Mouse (Mus musculus) midbrain, embryonic 13.5 days (tissue): ENCODE data around the gene D11Wsu47e. TPM values are rescaled to one million over a fixed set of nuclear protein-coding genes. Genes with fewer than 3 reads are reported as not detected.
"Not testable (repeated sequence)": the region's sequence is repeated elsewhere in the genome, so short reads cannot be mapped to it uniquely, and the experiment has no call there.

Experiments
- ATAC-seq: fragments of 200-750 bp; cut with Nextera tagmentation; 2 replicates; pipeline ENCODE4 v1.8.0; 2017; ENCODE audit warnings: mild to moderate bottlenecking, moderate TSS enrichment, moderate library complexity
- H3K27ac ChIP-seq: fragments of 300-500 bp; sonication (generic); 2 replicates; pipeline ENCODE4 v1.5.1; 2015; ENCODE audit warnings: inconsistent platforms, mild to moderate bottlenecking, moderate library complexity
- H3K27me3 ChIP-seq: fragments of 300-500 bp; sonication (generic); 2 replicates; pipeline ENCODE4 v1.6.1; 2015; ENCODE audit warnings: mild to moderate bottlenecking, inconsistent platforms
- H3K36me3 ChIP-seq: fragments of 300-500 bp; sonication (generic); 2 replicates; pipeline ENCODE4 v1.6.1; 2015; ENCODE audit warnings: mild to moderate bottlenecking, inconsistent platforms
- H3K4me1 ChIP-seq: fragments of 300-500 bp; sonication (generic); replicated peaks from 2 replicates; pipeline ENCODE4 v1.6.1; 2015; ENCODE audit warnings: inconsistent platforms
- H3K4me2 ChIP-seq: fragments of 300-500 bp; sonication (generic); replicated peaks from 2 replicates; pipeline ENCODE4 v1.6.1; 2015; ENCODE audit warnings: moderate library complexity, mild to moderate bottlenecking, inconsistent platforms
- H3K4me3 ChIP-seq: fragments of 300-500 bp; sonication (generic); replicated peaks from 2 replicates; pipeline ENCODE4 v1.5.1; 2015; ENCODE audit warnings: mild to moderate bottlenecking, inconsistent platforms
- H3K9ac ChIP-seq: fragments of 300-500 bp; sonication (generic); replicated peaks from 2 replicates; pipeline ENCODE4 v1.6.1; 2015; ENCODE audit warnings: mild to moderate bottlenecking, inconsistent platforms
- H3K9me3 ChIP-seq: fragments of 300-500 bp; sonication (generic); 2 replicates; pipeline ENCODE4 v1.6.1; 2016; ENCODE audit warnings: mild to moderate bottlenecking, inconsistent platforms
- WGBS: fragments of 180-500 bp; shearing (Covaris S2); methylation state at CpG from one replicate; pipeline ENCODE4 v1.1.7; 2015; 5-methylcytosine and 5-hydroxymethylcytosine counted together
- polyA plus RNA-seq: library from polyadenylated mRNA; unstranded; fragments of >200 nt; fragmentation: Nextera tagmentation; extraction: Ambion mirVana; gene quantifications from 2 replicates; pipeline ENCODE4 v1.2.1, GENCODE M21; 2015

D11Wsu47e gene
- polyA plus RNA-seq, 1 experiment from 2014 or later, result 26.7 TPM

GRCm38 (mm10) chr11:113654105-113654504 lies 30.1 kb upstream of the D11Wsu47e start:
- H3K9me3 ChIP-seq, result no peaks in the 10 kb centered on the region
- ATAC-seq, result no peak
- no peak overlapping the region for H3K4me2 ChIP-seq
- H3K27ac ChIP-seq, result no peak overlapping the region
- WGBS, result 96% methylated on average over 15 of the region's 15 CpGs
- no peaks in the 10 kb centered on the region for H3K27me3 ChIP-seq
- H3K36me3 ChIP-seq, result peaks cover 76% of the 10 kb centered on the region
- peaks cover 19% of the 10 kb centered on the region for H3K4me1 ChIP-seq
- no peak overlapping the region for H3K4me3 ChIP-seq
- no peak overlapping the region for H3K9ac ChIP-seq

DNA sequence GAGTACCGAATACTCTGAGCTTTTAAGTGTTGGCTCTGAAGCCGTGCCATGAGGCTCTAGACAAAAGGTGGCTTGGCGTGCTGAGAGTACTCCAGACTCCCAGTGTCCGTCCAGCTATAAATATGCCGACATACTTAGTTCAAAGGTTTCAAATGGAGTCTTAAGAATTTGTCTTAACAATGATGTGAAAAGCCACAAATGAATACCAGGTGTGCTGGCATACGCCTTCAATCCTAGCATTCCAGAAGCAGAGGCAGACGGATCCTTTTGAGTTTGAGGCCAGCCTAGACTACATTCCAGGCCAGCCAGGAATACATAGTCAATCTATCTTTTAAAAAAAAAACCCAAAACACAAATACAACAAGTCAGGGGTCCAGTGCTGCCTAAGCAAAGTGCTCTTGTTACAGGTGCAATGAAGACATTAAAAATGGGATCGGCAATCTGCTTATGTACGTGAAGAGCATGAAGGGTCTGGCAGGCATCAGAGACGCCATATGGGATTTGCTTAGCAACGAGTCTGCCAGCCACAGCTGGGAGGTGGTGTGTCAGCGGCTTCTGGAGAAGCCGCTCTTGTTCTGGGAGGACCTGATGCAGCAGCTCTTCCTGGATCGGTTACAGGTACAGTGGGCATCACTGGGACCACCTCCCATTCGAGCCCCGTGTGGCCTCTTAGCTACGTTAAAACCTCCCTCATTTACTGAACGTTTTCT lies 29.5 kb upstream of the D11Wsu47e start:
- Histone ChIP-seq H3K9me3 (no peaks in the 10 kb centered on the region), H3K9ac (no peak overlapping the region), H3K36me3 (peaks cover 82% of the 10 kb centered on the region), H3K4me1 (peaks cover 19% of the 10 kb centered on the region), H3K4me2 (no peak overlapping the region), H3K27ac (no peak overlapping the region), H3K27me3 (no peaks in the 10 kb centered on the region), H3K4me3 (no peak overlapping the region)
- 90% methylated on average over 18 of the region's 18 CpGs for WGBS
- no peak for ATAC-seq

DNA sequence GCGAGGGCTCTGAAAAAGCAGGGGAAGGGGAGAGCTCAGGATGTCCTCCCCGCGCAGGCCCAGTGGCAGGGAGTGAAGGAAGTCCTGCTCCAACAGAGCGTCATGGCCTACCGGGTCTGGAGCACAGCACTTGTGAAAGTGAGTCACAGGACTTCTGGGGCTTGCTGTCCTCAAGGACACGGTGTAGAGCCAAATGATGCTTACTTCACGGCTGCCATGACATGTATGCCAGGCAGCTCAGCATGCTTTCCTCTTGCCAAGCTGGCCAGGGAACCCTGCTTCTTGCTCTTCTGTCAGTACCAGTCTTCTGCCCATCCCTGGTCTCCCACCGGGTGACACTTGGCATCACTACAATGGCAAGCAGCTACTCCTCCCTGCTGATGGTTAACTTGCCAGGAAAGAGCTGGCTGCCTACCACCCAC lies 27.7 kb upstream of the D11Wsu47e start:
- Histone ChIP-seq H3K4me3 (no peak overlapping the region), H3K9ac (no peak overlapping the region), H3K9me3 (no peaks in the 10 kb centered on the region), H3K4me1 (peaks cover 5% of the 10 kb centered on the region), H3K27me3 (no peaks in the 10 kb centered on the region), H3K36me3 (peaks cover 100% of the 10 kb centered on the region), H3K4me2 (no peak overlapping the region), H3K27ac (no peak overlapping the region)
- ATAC-seq, result no peak
- WGBS, result 91% methylated on average over 8 of the region's 8 CpGs

- 88% methylated on average over 4 of the region's 4 CpGs for WGBS
- Histone ChIP-seq H3K4me1 (no peaks in the 10 kb centered on the region), H3K9ac (no peak overlapping the region), H3K27me3 (no peaks in the 10 kb centered on the region), H3K27ac (no peak overlapping the region), H3K36me3 (peaks cover 100% of the 10 kb centered on the region), H3K9me3 (no peaks in the 10 kb centered on the region), H3K4me3 (no peak overlapping the region), H3K4me2 (no peak overlapping the region)
- ATAC-seq, result no peak
Measured at GRCm38 (mm10) chr11:113657221-113657620, 27.0 kb upstream of the D11Wsu47e start.

GRCm38 (mm10) chr11:113658319-113658718 lies 25.9 kb upstream of the D11Wsu47e start:
- H3K9ac ChIP-seq, result no peak overlapping the region
- no peak overlapping the region for H3K27ac ChIP-seq
- 89% methylated on average over 8 of the region's 8 CpGs for WGBS
- H3K36me3 ChIP-seq, result peaks cover 99% of the 10 kb centered on the region
- no peak overlapping the region for H3K4me2 ChIP-seq
- H3K27me3 ChIP-seq, result no peaks in the 10 kb centered on the region
- H3K4me3 ChIP-seq, result no peak overlapping the region
- no peaks in the 10 kb centered on the region for H3K9me3 ChIP-seq
- H3K4me1 ChIP-seq, result no peaks in the 10 kb centered on the region
- ATAC-seq, result no peak

- Histone ChIP-seq H3K27ac (no peak overlapping the region), H3K9ac (no peak overlapping the region), H3K36me3 (peaks cover 99% of the 10 kb centered on the region), H3K4me3 (no peak overlapping the region), H3K4me2 (no peak overlapping the region), H3K9me3 (no peaks in the 10 kb centered on the region), H3K27me3 (no peaks in the 10 kb centered on the region), H3K4me1 (no peaks in the 10 kb centered on the region)
- 97% methylated on average over 4 of the region's 4 CpGs for WGBS
- ATAC-seq, result no peak
Measured at GRCm38 (mm10) chr11:113658763-113659162, 25.4 kb upstream of the D11Wsu47e start.

- H3K27me3 ChIP-seq, H3K4me3 ChIP-seq, H3K4me1 ChIP-seq, H3K27ac ChIP-seq, H3K9me3 ChIP-seq, H3K9ac ChIP-seq, H3K4me2 ChIP-seq, ATAC-seq: not testable (repeated sequence)
- 97% methylated on average over 3 of the region's 3 CpGs for WGBS
- H3K36me3 ChIP-seq, result peaks cover 93% of the 10 kb centered on the region
Measured at GRCm38 (mm10) chr11:113660213-113660612, 24.0 kb upstream of the D11Wsu47e start.

DNA sequence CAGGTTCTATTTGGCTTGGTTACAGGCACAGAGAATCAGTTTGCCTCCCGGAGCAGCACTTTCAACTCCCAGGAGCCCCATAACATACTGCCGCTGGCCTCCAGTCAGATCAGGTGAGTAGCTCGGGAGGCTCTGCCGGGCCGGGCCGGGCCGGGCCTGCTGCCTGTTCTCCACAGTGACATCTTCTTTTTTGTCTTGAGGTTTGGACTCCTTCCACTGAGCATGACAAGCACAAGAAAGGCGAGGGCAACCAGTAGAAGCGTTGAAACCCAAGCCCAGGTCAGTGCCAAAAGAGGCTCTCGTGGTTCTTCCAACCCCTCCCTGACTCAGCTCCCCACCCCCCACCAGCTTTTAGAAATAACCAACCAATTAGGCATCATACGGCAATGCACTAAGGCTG lies 23.3 kb upstream of the D11Wsu47e start:
- no peaks in the 10 kb centered on the region for H3K9me3 ChIP-seq
- H3K9ac ChIP-seq, result no peak overlapping the region
- H3K36me3 ChIP-seq, result peaks cover 86% of the 10 kb centered on the region
- H3K27ac ChIP-seq, result no peak overlapping the region
- no peak for ATAC-seq
- H3K4me1 ChIP-seq, result 0 out of 2 replicates have a peak, but pooled peaks cover 4% of the 10 kb centered on the region
- WGBS, result 97% methylated on average over 11 of the region's 11 CpGs
- H3K4me3 ChIP-seq, result no peak overlapping the region
- H3K4me2 ChIP-seq, result no peak overlapping the region
- H3K27me3 ChIP-seq, result no peaks in the 10 kb centered on the region

- no peak for ATAC-seq
- H3K4me1 ChIP-seq, result 0 out of 2 replicates have a peak, but pooled peaks cover 4% of the 10 kb centered on the region
- no peak overlapping the region for H3K27ac ChIP-seq
- no peak overlapping the region for H3K4me2 ChIP-seq
- no peaks in the 10 kb centered on the region for H3K27me3 ChIP-seq
- H3K9me3 ChIP-seq, result no peaks in the 10 kb centered on the region
- WGBS, result 93% methylated on average over 18 of the region's 18 CpGs
- H3K4me3 ChIP-seq, result no peak overlapping the region
- H3K36me3 ChIP-seq, result peaks cover 76% of the 10 kb centered on the region
- H3K9ac ChIP-seq, result no peak overlapping the region
Measured at GRCm38 (mm10) chr11:113661835-113662351, 22.3 kb upstream of the D11Wsu47e start.

DNA sequence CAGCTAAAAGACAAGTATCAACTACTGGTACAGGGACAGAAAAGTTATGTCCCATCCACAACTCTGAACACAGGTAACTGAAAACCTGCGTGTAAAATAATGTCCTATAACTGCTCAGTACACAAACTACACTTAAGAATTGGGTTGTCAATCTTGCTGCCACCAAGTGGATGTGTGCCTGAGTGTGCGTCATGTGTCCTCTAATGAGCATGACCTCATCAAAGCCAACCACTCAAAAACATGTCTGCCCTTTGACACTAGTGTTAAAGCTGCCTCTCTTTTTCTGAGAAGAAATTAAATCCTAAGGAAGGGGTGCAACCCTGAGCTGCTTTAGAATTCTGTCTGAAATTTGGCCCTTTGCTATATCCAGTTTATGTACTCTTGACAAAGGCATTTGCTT lies 19.9 kb upstream of the D11Wsu47e start:
- no peak overlapping the region for H3K27ac ChIP-seq
- WGBS, result 68% methylated on average over 2 of the region's 2 CpGs

GRCm38 (mm10) chr11:113666205-113666604 lies 18.0 kb upstream of the D11Wsu47e start:
- Histone ChIP-seq H3K27me3 (no peaks in the 10 kb centered on the region), H3K4me2 (no peak overlapping the region), H3K9ac (no peak overlapping the region), H3K9me3 (no peaks in the 10 kb centered on the region), H3K4me3 (no peak overlapping the region), H3K4me1 (0 out of 2 replicates have a peak, but pooled peaks cover 4% of the 10 kb centered on the region), H3K36me3 (peaks cover 58% of the 10 kb centered on the region), H3K27ac (no peak overlapping the region)
- no peak for ATAC-seq
- WGBS, result 90% methylated on average over 6 of the region's 6 CpGs

More for the DNA sequence above, 19.9 kb upstream of the D11Wsu47e start:
- Histone ChIP-seq H3K4me2 (no peak overlapping the region), H3K4me3 (no peak overlapping the region), H3K36me3 (peaks cover 67% of the 10 kb centered on the region), H3K4me1 (0 out of 2 replicates have a peak, but pooled peaks cover 4% of the 10 kb centered on the region), H3K9me3 (no peaks in the 10 kb centered on the region), H3K27me3 (no peaks in the 10 kb centered on the region), H3K9ac (no peak overlapping the region)
- no peak for ATAC-seq

DNA sequence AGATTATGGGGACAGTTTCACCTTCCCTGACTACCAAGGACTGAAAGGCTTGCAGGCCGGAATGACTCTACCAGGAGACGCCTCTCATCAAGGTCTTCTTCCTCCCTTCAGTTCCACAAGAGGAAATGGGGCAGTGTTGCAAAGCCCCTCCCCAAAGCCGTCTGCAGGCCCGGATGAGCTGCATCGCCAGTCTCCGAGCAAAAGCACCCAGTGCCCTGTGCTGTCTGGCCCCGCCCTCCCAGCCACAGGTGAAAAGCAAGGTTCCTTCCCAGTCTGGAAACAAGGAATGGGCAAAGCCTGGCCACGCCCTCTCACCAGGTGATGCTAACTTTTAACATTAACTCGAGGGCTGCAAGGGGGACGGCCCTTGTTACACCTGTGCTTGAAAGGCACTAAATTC lies 17.6 kb upstream of the D11Wsu47e start:
- Histone ChIP-seq H3K27me3 (no peaks in the 10 kb centered on the region), H3K4me1 (0 out of 2 replicates have a peak, but pooled peaks cover 4% of the 10 kb centered on the region), H3K9me3 (no peaks in the 10 kb centered on the region), H3K27ac (peak overlapping the region; percentile 14; the same call in 1 of the 2 replicates), H3K4me2 (no peak overlapping the region), H3K4me3 (no peak overlapping the region), H3K9ac (no peak overlapping the region), H3K36me3 (peaks cover 58% of the 10 kb centered on the region)
- ATAC-seq, result no peak
- 73% methylated on average over 10 of the region's 10 CpGs for WGBS
